Mouse (Mus musculus) CD8-positive naive resting alpha-beta T cell, adult 2 months (primary cell): ENCODE results near the gene Slc9a9.

Experiments
- DNase-seq, 2 experiments: peaks; one replicate each; pipeline ENCODE4 v3.0.0; 2022; ENCODE audit warnings: low read depth in 2 of 2, low spot score in 2 of 2

Gene Slc9a9

GRCm38 (mm10) chr9:95149206-95149729 is 479.6 kb downstream of the Slc9a9 start:
- DNase-seq = no peak

DNA sequence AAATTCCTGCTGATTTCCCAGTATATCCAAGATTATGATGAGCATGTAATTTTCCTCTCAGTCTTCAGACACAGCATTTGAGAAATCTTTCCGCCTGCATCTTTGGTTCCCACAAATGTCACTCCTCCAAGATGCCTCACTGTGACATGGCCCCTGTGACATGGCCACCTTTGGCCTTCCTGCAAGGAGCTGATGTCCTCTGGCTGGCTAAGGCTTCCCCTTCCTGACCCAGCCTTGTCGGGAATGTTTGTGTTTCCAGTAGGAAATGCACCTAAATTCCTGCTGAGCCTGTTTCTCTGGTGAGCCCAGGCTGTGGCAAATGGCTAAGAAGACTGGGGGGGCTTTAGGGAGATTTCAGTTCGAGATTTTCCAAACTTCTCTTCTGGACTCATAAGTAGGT is 480.4 kb downstream of the Slc9a9 start:
- no peak for DNase-seq

DNA sequence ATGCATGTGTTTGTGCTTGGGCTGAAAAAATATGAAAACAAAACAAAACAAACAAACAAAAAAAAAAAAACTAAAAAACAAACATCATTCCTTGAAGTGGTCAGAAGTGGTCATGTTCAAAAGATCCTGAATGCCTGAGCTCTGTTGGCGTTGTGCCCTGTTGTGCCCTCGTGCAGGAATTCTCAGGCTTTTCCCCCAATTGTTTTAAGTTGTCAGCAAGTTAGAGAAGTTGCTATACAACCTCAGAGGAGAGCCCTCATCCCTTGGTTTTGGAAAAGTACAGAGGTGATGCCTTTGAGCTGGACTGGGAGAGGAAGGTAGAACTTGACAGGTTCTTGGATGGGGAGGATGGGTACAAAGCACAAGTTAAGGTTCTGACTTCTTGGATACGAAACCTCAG is 480.9 kb downstream of the Slc9a9 start:
- no peak for DNase-seq

GRCm38 (mm10) chr9:95150998-95151397 is 481.3 kb downstream of the Slc9a9 start:
- DNase-seq = no peak

GRCm38 (mm10) chr9:95151746-95152145 is 482.0 kb downstream of the Slc9a9 start:
- no peak for DNase-seq

DNA sequence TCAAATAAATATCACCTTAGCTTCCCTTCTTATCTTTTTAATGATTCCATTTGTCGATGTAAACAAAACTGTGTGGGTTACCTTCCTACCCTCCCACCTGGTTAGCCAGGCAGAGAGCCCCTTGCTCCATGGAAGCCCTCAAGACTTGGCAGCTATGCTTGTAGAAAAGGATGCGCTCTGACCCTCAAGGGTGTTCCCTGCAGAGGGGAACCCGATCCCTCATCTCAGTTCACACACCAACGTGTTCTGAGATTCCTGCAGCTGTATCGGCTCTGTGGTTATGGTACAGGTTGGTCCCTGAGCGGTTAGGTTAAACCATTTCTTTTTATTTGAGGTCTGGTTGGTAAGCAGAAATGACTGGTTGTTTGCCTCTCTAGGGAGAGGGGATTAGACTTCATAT is 484.3 kb downstream of the Slc9a9 start:
- no peak for DNase-seq

DNA sequence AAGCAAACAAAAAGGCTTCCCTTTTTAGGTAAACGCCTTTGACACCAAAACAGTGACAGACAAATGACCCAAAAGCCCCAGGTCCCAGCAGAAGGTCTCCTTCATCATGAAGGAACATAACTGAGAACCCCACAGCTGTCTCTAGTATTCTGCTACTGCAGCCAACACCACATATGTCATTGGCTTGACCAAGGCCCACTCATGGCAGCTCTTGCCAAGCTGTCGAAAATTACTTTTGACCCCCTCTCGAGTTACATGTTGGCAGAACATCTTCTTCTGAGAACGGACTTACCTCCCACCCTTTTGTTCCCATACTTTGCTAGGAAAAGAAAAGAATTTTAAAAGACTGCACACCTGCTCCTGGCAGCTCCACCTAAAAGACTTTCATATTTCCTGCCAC is 488.2 kb downstream of the Slc9a9 start:
- DNase-seq = no peak

DNA sequence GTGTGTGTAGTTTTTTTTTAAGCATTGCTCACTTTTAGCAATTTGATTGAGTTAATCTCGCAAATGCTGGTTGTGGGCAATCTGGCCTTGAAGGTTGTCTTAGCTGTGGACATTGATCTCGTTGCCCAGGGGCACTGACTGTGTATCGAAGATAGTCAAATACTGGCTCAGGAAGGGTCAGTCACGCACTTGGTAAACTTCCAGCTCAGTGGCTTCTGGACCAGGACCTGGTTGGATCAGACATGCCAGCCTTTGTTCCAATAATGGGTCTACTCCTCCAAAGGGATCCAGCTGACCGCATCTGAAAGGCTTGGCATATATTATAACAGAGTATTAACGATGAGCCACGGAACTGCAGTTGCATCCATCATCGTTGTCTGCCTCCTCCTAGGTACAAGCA is 489.2 kb downstream of the Slc9a9 start:
- DNase-seq = no peak

DNA sequence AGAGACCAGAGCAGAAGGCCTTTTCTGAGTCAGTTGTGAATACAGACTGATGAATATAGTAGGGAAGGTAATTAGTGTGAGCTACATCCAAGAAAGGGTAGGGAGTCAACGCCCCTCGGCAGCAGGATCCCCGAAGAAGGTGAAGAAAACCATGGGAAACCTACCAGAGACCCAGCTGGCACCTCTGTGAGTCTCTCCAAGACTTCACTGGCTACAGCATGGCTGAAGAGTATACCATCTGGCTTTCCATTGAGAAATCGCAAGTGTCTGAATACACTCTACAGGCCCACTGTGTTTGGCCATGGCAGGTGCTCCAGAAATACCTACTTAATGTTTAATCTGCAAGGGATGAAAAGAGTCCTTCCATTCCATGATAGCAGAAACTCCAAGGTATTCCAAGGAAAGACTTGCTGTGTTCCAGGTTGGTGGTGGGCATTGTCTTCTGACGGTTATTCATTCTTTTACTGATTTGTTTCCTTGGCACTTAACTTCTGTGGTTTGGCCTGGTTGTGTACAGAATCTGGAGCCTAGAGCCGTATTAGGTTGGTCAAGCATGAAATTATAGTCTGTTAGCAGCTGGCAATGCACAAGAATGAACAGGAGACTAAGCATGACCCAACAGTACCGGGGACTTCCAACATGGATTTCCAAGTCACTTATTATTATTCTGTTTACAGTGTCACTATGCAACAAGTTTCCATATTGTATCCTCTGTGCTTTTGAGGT is 491.0 kb downstream of the Slc9a9 start:
- DNase-seq = no peak

- DNase-seq = no peak
Measured at GRCm38 (mm10) chr9:95161699-95162098, 492.0 kb downstream of the Slc9a9 start.

DNA sequence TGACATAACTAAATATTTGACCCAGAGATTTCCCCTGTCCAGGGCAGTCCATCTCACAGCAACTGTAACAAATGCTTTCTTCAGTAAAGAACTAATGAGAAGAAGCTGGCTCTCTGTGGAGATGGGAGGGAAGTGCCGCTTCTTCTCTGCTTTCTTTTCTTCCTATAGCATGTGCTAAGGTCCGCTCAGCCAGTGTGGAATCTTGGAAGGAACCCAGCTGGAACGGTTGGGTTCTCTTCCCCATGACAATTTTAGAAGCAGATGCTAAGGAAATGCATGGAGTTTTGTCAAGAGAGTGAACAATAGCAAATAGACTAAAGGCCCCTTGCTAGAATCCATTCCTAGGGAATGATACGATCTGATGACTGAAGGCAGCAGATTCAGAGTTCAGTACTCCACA is 496.5 kb downstream of the Slc9a9 start:
- DNase-seq = no peak

- DNase-seq = no peak
Measured at GRCm38 (mm10) chr9:95167806-95168205, 498.1 kb downstream of the Slc9a9 start.

GRCm38 (mm10) chr9:95168487-95169008 is 498.8 kb downstream of the Slc9a9 start:
- DNase-seq = no peak

GRCm38 (mm10) chr9:95178170-95178569 is 508.5 kb downstream of the Slc9a9 start:
- no peak for DNase-seq

GRCm38 (mm10) chr9:95180005-95180404 is 510.3 kb downstream of the Slc9a9 start:
- DNase-seq = no peak

GRCm38 (mm10) chr9:95180569-95180968 is 510.9 kb downstream of the Slc9a9 start:
- no peak for DNase-seq

DNA sequence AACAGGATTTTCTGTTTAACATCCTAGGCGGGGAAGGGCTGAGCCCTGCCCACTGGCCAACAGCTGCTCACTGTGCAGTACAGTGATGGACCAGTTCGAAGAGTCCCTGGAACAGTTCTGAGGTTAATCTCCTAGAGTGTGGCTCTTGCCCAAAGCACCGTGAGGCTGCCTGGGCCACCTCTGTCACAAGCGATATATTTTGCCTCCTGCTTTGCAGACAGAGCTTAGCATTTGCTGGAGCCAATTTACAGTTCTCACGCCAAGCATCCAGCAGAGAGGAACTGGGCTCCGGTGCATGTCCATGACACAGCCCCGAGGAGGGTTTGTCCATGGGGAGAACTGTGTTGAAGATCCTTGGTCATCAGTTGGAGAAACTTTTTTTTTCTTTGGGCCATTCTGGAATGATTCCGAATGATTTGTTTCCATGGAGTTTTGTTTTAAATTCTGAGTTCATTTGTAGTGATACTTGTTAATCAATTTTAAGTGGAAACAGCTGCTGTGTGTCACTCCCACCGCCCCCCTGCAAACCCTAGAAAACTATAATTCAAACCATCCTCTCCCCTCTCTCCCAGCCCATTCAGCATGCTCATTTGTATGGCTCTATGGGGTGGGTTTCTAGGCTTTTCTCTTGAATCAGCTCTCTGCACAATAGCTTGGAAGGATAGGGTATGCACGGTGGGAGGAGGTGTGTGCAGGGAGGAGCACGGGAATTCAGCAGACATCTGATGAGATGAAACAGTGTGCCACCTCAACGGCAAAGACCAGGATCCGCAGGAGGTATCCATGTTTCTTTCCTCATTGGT is 511.7 kb downstream of the Slc9a9 start:
- no peak for DNase-seq

DNA sequence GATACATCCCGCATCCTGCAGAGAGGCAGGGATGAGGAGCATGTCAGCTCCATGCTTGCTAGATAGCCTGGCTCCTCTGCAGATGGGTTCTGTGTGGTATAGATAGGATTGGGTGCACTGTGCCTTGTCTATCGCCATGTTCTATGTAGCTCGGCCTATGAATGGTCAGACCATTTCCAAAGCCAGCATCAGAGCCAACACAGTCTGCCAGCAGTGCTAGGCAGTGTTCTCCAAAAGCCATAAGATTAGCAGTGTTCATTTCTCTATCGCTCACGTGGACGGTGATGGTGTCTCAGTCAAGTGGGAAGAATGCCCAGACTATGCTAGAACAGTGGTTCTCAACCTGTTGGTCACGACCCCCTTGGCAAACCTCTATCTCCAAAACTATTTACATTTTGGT is 512.6 kb downstream of the Slc9a9 start:
- DNase-seq = no peak

DNA sequence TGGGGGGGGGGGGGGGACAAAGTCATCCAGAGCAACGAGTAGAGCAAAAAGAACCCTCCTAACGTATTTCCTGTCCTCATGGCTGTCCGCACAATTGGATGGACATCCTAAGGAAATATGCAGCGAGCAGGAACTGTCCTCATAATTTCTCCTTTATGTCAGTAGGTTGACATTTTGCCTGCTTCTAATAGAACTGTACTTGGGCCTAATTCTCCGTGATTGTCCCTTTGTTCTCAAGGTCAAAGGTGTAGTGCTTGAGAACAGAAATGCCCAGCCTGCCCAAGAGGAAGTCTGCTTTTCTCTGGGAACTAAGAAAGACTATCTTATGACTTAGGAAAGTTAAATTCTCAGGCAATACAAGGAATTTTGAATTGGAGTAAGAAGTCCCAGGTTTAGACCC is 514.7 kb downstream of the Slc9a9 start:
- DNase-seq = no peak

GRCm38 (mm10) chr9:95185840-95186239 is 516.1 kb downstream of the Slc9a9 start:
- DNase-seq = no peak

DNA sequence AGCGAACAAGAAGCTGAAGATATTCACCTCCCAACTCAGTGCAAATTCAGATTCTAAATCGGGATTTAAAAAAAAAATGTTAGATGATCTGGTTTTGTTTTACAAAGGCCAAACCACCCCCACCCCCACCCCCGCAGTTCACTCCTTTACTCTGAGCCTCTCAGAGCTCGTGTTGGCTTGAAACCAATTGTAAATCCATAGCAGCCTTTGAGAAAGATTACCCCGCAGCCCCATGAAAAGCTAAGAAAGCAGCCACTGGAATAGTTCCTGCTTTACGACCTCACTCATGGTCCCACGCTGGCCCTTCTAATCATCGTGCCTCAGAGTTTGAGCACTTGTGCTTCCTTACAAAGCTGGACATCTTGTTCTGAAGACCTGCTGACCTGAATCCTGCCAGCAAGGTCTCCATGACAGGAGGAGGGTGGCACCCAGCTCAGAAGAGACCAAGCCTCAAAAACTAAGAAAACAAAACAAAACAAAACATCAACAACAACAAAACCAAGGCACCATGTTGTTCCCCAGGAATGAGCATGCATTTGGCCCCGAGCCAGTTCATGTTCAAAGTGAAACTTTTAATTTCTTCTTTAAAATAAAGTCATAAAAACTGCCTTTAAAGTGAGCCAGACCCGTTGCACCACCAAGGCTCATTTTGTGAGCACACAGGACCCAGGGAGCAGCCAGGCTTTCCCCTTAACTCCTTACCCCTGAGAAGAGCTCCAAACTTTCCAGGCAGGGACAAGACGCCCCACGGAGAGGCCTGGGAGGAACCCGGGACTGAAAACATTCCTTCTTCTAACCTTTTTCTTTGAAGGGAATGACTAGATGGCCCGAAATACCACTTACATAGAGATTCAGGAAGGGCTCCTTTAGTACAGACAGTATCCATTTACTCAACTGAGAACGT is 516.9 kb downstream of the Slc9a9 start:
- DNase-seq = no peak
